Mouse (Mus musculus) stomach, postnatal 0 days (tissue): Measurements from ENCODE around the gene Ddx39.

Experiments used
- CTCF ChIP-seq: IDR thresholded peaks from 2 replicates; pipeline ENCODE4 v1.5.1; 2016; ENCODE audit warnings: antibody characterized with exemption, low read depth, mild to moderate bottlenecking, moderate library complexity
- EP300 ChIP-seq: optimal IDR thresholded peaks from 2 replicates; pipeline ENCODE3; 2016; ENCODE audit warnings: antibody characterized with exemption

- TF ChIP-seq CTCF = no peak
- no peak for TF ChIP-seq EP300
Measured at GRCm38 (mm10) chr8:83772701-83773451, 57.9 kb downstream of the Ddx39 start.
